Mouse (Mus musculus) yolk sac, embryonic 10.5 days (tissue): ENCODE measurements around the gene Il2rb.

Source experiments
- DNase-seq: peaks from one replicate; pipeline ENCODE4 v3.0.0-alpha.2; 2017; ENCODE audit warnings: low spot score

The Il2rb gene

GRCm38 (mm10) chr15:78447746-78448535, 47.1 kb downstream of the Il2rb start:
- DNase-seq = peak; percentile 88

GRCm38 (mm10) chr15:78447121-78447520, 48.0 kb downstream of the Il2rb start:
- no peak for DNase-seq

GRCm38 (mm10) chr15:78443857-78444256, 51.2 kb downstream of the Il2rb start:
- no peak for DNase-seq

- no peak for DNase-seq
These were observed 52.8 kb downstream of the Il2rb start for GRCm38 (mm10) chr15:78442231-78442630.

- DNase-seq = no peak
These were observed 56.1 kb downstream of the Il2rb start for GRCm38 (mm10) chr15:78438973-78439372.

GRCm38 (mm10) chr15:78438505-78438904, 56.6 kb downstream of the Il2rb start:
- DNase-seq = no peak

GRCm38 (mm10) chr15:78438018-78438394, 57.1 kb downstream of the Il2rb start:
- DNase-seq = no peak

- no peak for DNase-seq
These were observed 57.6 kb downstream of the Il2rb start for GRCm38 (mm10) chr15:78437237-78438017.

- DNase-seq = peak; percentile 76
These were observed 58.5 kb downstream of the Il2rb start for GRCm38 (mm10) chr15:78436380-78437192.

GRCm38 (mm10) chr15:78435681-78436080, 59.4 kb downstream of the Il2rb start:
- no peak for DNase-seq

- DNase-seq = no peak
These were observed 60.1 kb downstream of the Il2rb start for GRCm38 (mm10) chr15:78434896-78435520.

- peak; percentile 88 for DNase-seq
These were observed 63.4 kb downstream of the Il2rb start for GRCm38 (mm10) chr15:78431541-78432121.

- DNase-seq = no peak
These were observed 64.2 kb downstream of the Il2rb start for GRCm38 (mm10) chr15:78430874-78431273.

GRCm38 (mm10) chr15:78429871-78430622, 65.0 kb downstream of the Il2rb start:
- no peak for DNase-seq
